Mouse (Mus musculus) midbrain, embryonic 10.5 days (tissue): ENCODE measurements around the gene Dicer1. TPM values are rescaled to one million over a fixed set of nuclear protein-coding genes. Genes with fewer than 3 reads are reported as not detected.

Experiments used
- DNase-seq: peaks from one replicate; pipeline ENCODE4 v3.0.0-alpha.2; 2017; ENCODE audit warnings: low spot score
- H3K27ac ChIP-seq: fragments of 300-500 bp; sonication (generic); replicated peaks from 2 replicates; pipeline ENCODE4 v1.5.1; 2016; ENCODE audit warnings: mild to moderate bottlenecking
- H3K27me3 ChIP-seq: fragments of 300-500 bp; sonication (generic); 2 replicates; pipeline ENCODE4 v1.6.1; 2016; ENCODE audit warnings: low read depth, mild to moderate bottlenecking; ENCODE audit not compliant: poor library complexity, severe bottlenecking
- H3K36me3 ChIP-seq: fragments of 300-500 bp; sonication (generic); 2 replicates; pipeline ENCODE4 v1.6.1; 2016; ENCODE audit warnings: mild to moderate bottlenecking, moderate library complexity
- H3K4me1 ChIP-seq: fragments of 300-500 bp; sonication (generic); 2 replicates; pipeline ENCODE4 v1.6.1; 2016
- H3K4me3 ChIP-seq: fragments of 300-500 bp; sonication (generic); 2 replicates; pipeline ENCODE4 v1.5.1; 2016; ENCODE audit warnings: mild to moderate bottlenecking, moderate library complexity
- H3K9me3 ChIP-seq: fragments of 300-500 bp; sonication (generic); replicated peaks from 2 replicates; pipeline ENCODE4 v1.6.1; 2016; ENCODE audit warnings: mild to moderate bottlenecking
- WGBS: fragments of 180-500 bp; shearing (Covaris S2); methylation state at CpG from one replicate; pipeline ENCODE4 v1.1.7; 2016; 5-methylcytosine and 5-hydroxymethylcytosine counted together
- polyA plus RNA-seq: library from polyadenylated mRNA; unstranded; fragments of >200 nt; fragmentation: Nextera tagmentation; extraction: Ambion mirVana; gene quantifications from 2 replicates; pipeline ENCODE4 v1.2.1, GENCODE M21; 2016

Dicer1 gene
- polyA plus RNA-seq, result 38.9 and 39.1 TPM in 2 replicates

GRCm38 (mm10) chr12:104751814-104752765 is at the start of gene Dicer1:
Gene Dicer1, minus strand, starts transcription at chr12:104751952.
- Histone ChIP-seq H3K9me3 (no peaks in the 10 kb centered on the region), H3K27ac (peak within 1 kb of the TSS; percentile 98), H3K4me3 (peak within 1 kb of the TSS; percentile 95), H3K36me3 (peaks cover 15% of the 10 kb centered on the region), H3K4me1 (peaks cover 67% of the 10 kb centered on the region), H3K27me3 (no peaks in the 10 kb centered on the region)
- under 1% methylated on average over 93 of the region's 94 CpGs for WGBS
- peak; percentile 98 for DNase-seq

GRCm38 (mm10) chr12:104799365-104799764 is 47.6 kb upstream of the Dicer1 start:
- no peak for DNase-seq
- peaks cover 20% of the 10 kb centered on the region for H3K9me3 ChIP-seq
- no peak overlapping the region for H3K27ac ChIP-seq
- H3K36me3 ChIP-seq, result peaks cover 28% of the 10 kb centered on the region
- no peaks in the 10 kb centered on the region for H3K27me3 ChIP-seq
- peaks cover 9% of the 10 kb centered on the region for H3K4me1 ChIP-seq
- no peak overlapping the region for H3K4me3 ChIP-seq
- WGBS, result 92% methylated on average over 3 of the region's 3 CpGs

DNA sequence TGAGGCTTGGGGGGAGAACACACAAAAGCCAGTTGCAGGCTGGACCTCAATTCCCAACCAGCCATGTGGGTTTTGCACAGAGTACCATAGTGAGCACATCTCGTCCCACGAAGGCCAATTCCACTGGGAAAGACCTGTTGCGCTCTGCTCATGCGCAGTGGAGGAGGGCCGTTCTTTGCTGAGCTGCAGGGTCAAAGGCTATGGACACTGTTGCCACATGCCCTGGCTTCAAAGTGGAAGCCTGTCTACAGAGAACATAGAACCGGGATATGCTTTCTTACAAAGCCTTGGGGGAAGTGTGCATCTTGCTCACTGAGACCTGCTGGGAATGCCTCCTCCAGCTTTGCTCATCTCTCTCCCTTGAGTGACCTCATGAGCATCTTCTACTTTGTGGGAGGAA is 46.2 kb upstream of the Dicer1 start:
- WGBS, result 86% methylated on average over 6 of the region's 6 CpGs
- Histone ChIP-seq H3K27ac (no peak overlapping the region), H3K4me1 (peaks cover 12% of the 10 kb centered on the region)

GRCm38 (mm10) chr12:104796635-104797378 is 45.1 kb upstream of the Dicer1 start:
- no peak for DNase-seq
- peaks cover 28% of the 10 kb centered on the region for H3K36me3 ChIP-seq
- peaks cover 20% of the 10 kb centered on the region for H3K9me3 ChIP-seq
- H3K4me1 ChIP-seq, result peaks cover 11% of the 10 kb centered on the region
- no peak overlapping the region for H3K27ac ChIP-seq
- no peaks in the 10 kb centered on the region for H3K27me3 ChIP-seq
- no peak overlapping the region for H3K4me3 ChIP-seq
- 85% methylated on average over 11 of the region's 11 CpGs for WGBS

More for the DNA sequence above, 46.2 kb upstream of the Dicer1 start:
- DNase-seq, result no peak
- Histone ChIP-seq H3K27me3 (no peaks in the 10 kb centered on the region), H3K36me3 (peaks cover 28% of the 10 kb centered on the region), H3K4me3 (no peak overlapping the region), H3K9me3 (peaks cover 20% of the 10 kb centered on the region)

GRCm38 (mm10) chr12:104794957-104795356 is 43.2 kb upstream of the Dicer1 start:
- H3K4me1 ChIP-seq, result peaks cover 9% of the 10 kb centered on the region
- H3K9me3 ChIP-seq, result peaks cover 19% of the 10 kb centered on the region
- WGBS, result 44% methylated on average over 5 of the region's 5 CpGs
- peak overlapping the region; percentile 34; the same call in 1 of the 2 replicates for H3K27ac ChIP-seq
- peaks cover 38% of the 10 kb centered on the region for H3K36me3 ChIP-seq
- no peak for DNase-seq
- no peaks in the 10 kb centered on the region for H3K27me3 ChIP-seq
- no peak overlapping the region for H3K4me3 ChIP-seq

DNA sequence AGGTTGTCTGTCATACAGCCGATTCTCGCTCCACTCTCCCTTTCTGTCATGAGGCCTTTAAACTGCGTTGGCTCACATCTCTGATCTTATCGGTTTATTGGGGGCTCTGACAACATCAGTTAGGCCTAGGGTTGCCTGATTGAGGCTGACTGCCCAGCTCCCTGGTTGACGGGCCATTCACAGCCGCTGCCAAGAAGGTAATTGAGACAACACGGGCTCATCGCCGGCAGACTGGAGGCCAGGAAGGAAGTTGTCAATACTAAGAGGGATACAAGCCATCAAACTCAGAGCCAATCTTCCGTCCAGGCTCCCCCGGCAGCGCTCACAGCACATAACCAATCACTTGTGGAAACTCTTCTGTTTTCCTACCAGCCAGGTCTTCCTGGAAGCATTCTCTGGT is 41.7 kb upstream of the Dicer1 start:
- Histone ChIP-seq H3K4me3 (no peak overlapping the region), H3K27ac (no peak overlapping the region), H3K9me3 (peaks cover 5% of the 10 kb centered on the region), H3K36me3 (peaks cover 29% of the 10 kb centered on the region), H3K4me1 (peaks cover 9% of the 10 kb centered on the region), H3K27me3 (no peaks in the 10 kb centered on the region)
- no peak for DNase-seq
- 84% methylated on average over 12 of the region's 12 CpGs for WGBS

DNA sequence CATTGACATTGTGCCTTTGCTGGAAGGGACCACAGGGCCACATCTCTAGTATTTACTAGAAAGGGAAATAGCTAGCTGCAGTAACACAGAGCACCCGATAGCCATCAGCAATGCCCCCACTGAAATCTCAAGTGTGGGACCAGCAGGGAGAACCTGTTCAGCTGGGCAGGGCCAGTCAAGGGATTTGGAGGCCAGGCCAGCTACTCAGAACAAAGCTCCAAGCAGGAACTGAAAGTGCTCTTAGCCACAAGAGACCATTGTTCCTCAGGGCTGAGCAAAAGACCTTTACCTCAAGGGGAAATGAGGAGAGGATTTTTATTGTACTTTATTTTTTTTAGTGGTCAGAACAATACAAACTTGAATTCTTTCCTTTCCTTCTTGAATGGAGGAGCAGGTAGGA is 25.9 kb upstream of the Dicer1 start:
- peaks cover 30% of the 10 kb centered on the region for H3K36me3 ChIP-seq
- WGBS, result 91% methylated on average over 1 of the region's 1 CpGs

GRCm38 (mm10) chr12:104771941-104772340 is 20.2 kb upstream of the Dicer1 start:
- no peaks in the 10 kb centered on the region for H3K27me3 ChIP-seq
- H3K4me1 ChIP-seq, result peaks cover 26% of the 10 kb centered on the region
- 79% methylated on average over 2 of the region's 2 CpGs for WGBS
- H3K36me3 ChIP-seq, result peaks cover 5% of the 10 kb centered on the region; the same call in 1 of the 2 replicates
- no peak for DNase-seq
- no peak overlapping the region for H3K4me3 ChIP-seq
- H3K27ac ChIP-seq, result no peak overlapping the region
- no peaks in the 10 kb centered on the region for H3K9me3 ChIP-seq

More for the DNA sequence above, 25.9 kb upstream of the Dicer1 start:
- Histone ChIP-seq H3K4me1 (no peaks in the 10 kb centered on the region), H3K4me3 (no peak overlapping the region), H3K27ac (no peak overlapping the region), H3K9me3 (no peaks in the 10 kb centered on the region), H3K27me3 (no peaks in the 10 kb centered on the region)
- no peak for DNase-seq

GRCm38 (mm10) chr12:104769201-104769785 is 17.5 kb upstream of the Dicer1 start:
- H3K27ac ChIP-seq, result no peak overlapping the region
- H3K4me3 ChIP-seq, result no peak overlapping the region
- DNase-seq, result no peak
- H3K9me3 ChIP-seq, result no peaks in the 10 kb centered on the region
- no peaks in the 10 kb centered on the region for H3K36me3 ChIP-seq
- 82% methylated on average over 10 of the region's 10 CpGs for WGBS
- no peaks in the 10 kb centered on the region for H3K27me3 ChIP-seq
- peaks cover 27% of the 10 kb centered on the region for H3K4me1 ChIP-seq

DNA sequence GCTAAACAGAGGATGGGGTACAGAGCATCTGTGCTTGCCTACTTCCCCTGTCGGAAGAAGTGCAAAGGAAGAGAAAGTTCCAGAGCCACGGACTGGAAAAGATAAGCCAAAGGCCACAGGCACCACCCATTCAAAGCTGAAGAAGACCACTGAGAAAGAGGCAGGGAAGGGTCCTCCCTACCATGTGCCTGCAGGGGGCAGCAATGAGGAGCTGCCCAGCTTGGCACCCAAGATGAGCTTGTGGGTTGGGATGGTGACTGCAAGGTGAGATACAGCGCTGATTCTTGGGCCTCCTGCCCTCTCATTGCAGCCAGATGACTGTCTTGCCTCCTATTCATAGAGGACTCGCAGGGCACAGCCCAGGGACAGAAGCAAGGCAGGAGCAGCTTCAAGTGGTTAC is 15.4 kb upstream of the Dicer1 start:
- Histone ChIP-seq H3K36me3 (no peaks in the 10 kb centered on the region), H3K4me3 (no peak overlapping the region), H3K4me1 (peaks cover 37% of the 10 kb centered on the region), H3K9me3 (no peaks in the 10 kb centered on the region), H3K27me3 (no peaks in the 10 kb centered on the region), H3K27ac (peak overlapping the region; percentile 23; the same call in 1 of the 2 replicates)
- DNase-seq, result no peak
- 86% methylated on average over 4 of the region's 4 CpGs for WGBS

DNA sequence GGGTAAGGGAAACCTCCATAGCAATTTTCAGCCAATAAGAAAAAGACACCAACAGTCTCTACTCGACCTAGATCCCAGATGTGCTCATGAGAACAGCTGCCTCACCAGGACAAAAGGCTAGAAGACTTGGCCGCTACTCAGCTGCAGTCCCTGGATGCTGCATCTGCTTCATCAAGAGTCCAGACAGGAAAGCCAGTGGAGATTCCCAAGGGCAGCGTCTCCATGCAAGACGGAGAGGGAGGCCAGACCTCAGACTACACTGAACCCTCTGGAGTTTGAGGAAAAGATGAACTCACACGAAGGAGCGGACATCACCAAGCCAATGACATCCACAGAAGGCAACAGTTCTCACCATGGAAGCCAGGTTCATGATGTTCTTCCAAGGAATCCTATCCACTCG is 14.0 kb upstream of the Dicer1 start:
- peaks cover 37% of the 10 kb centered on the region for H3K4me1 ChIP-seq
- no peak overlapping the region for H3K4me3 ChIP-seq
- WGBS, result 93% methylated on average over 7 of the region's 7 CpGs
- no peaks in the 10 kb centered on the region for H3K27me3 ChIP-seq
- H3K9me3 ChIP-seq, result no peaks in the 10 kb centered on the region
- H3K36me3 ChIP-seq, result no peaks in the 10 kb centered on the region
- no peak for DNase-seq
- no peak overlapping the region for H3K27ac ChIP-seq

DNA sequence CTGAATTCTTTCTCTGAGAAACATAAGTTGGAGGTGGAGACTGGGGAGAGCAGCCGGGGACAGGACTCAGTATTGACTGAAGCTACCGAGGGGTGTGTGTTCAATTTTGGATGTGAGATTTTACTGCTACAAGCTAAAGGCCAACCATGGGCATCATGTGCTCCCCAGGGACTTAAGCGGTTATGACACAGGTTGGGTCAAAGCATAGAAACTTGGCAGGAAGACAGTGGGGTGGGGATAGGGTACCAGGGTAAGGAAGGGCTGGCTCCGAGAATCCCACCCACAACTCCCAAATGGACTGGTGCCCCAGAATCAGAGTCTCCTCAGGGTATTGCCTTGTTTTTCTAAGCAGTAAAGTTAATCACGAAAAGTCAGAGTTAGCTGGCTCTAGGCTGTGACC is 13.4 kb upstream of the Dicer1 start:
- H3K27me3 ChIP-seq, result no peaks in the 10 kb centered on the region

More for the DNA sequence above, 13.4 kb upstream of the Dicer1 start:
- no peak overlapping the region for H3K27ac ChIP-seq
- no peaks in the 10 kb centered on the region for H3K9me3 ChIP-seq
- no peak for DNase-seq
- H3K36me3 ChIP-seq, result no peaks in the 10 kb centered on the region
- WGBS, result 95% methylated on average over 5 of the region's 5 CpGs
- no peak overlapping the region for H3K4me3 ChIP-seq
- peaks cover 37% of the 10 kb centered on the region for H3K4me1 ChIP-seq
